Mouse (Mus musculus) cerebellum, adult 18-20 months (tissue): Measurements from ENCODE around the gene Zfp808.
"Not testable (repeated sequence)": the region's sequence is repeated elsewhere in the genome, so short reads cannot be mapped to it uniquely, and the experiment has no call there.

Experiments used
- DNase-seq, 2 experiments: peaks; one replicate each; pipeline ENCODE4 v3.0.0; 2021

Gene Zfp808

GRCm38 (mm10) chr13:62129432-62130171 lies at the start of gene Zfp808:
Zfp808 (plus strand) TSS chr13:62129886.
- DNase-seq: peak; percentile 26 to 29

GRCm38 (mm10) chr13:62098786-62099185 lies 30.9 kb upstream of the Zfp808 start:
- DNase-seq: not testable (repeated sequence)

GRCm38 (mm10) chr13:62099454-62099853 lies 30.2 kb upstream of the Zfp808 start:
- not testable (repeated sequence) for DNase-seq

GRCm38 (mm10) chr13:62102368-62102767 lies 27.3 kb upstream of the Zfp808 start:
- not testable (repeated sequence) for DNase-seq

GRCm38 (mm10) chr13:62115861-62116260 lies 13.8 kb upstream of the Zfp808 start:
- DNase-seq: not testable (repeated sequence)

GRCm38 (mm10) chr13:62121578-62121977 lies 8.1 kb upstream of the Zfp808 start:
- not testable (repeated sequence) for DNase-seq

GRCm38 (mm10) chr13:62181835-62182755 lies 52.4 kb downstream of the Zfp808 start:
- not testable (repeated sequence) for DNase-seq

- no peak for DNase-seq
Observed at GRCm38 (mm10) chr13:62245264-62245663, 115.6 kb downstream of the Zfp808 start.

- not testable (repeated sequence) for DNase-seq
Observed at GRCm38 (mm10) chr13:62255226-62255625, 125.5 kb downstream of the Zfp808 start.

- no peak for DNase-seq
Observed at GRCm38 (mm10) chr13:62263392-62263791, 133.7 kb downstream of the Zfp808 start.
